Mouse (Mus musculus) CH12.LX (cell line): ENCODE results near the gene Tacr2. TPM values are rescaled to one million over a fixed set of nuclear protein-coding genes. Genes with fewer than 3 reads are reported as not detected.

Experiments used
- DNase-seq: peaks from one replicate; pipeline ENCODE4 v3.0.0-alpha.2; 2013; ENCODE audit errors: extremely low read depth
- H3K27ac ChIP-seq: 2 replicates; pipeline ENCODE4 v1.5.1; 2012; ENCODE audit warnings: low read depth, mild to moderate bottlenecking, control low read depth, moderate library complexity; ENCODE audit not compliant: insufficient read depth
- H3K27me3 ChIP-seq: replicated peaks from 2 replicates; pipeline ENCODE3; 2012; ENCODE audit warnings: inconsistent platforms
- H3K36me3 ChIP-seq, 2 experiments: replicated peaks in 1 of 2; 2 replicates each; pipeline versions ENCODE3 to v1.6.1; 2012; ENCODE audit warnings: inconsistent platforms in 1 of 2, low read length in 1 of 2, mild to moderate bottlenecking in 1 of 2, mixed read lengths in 1 of 2, moderate library complexity in 1 of 2; ENCODE audit not compliant: control insufficient read depth in 1 of 2, insufficient read depth in 1 of 2
- H3K4me1 ChIP-seq, 2 experiments: 2 replicates each; pipeline ENCODE4 v1.6.1; 2012; ENCODE audit warnings: inconsistent platforms in 1 of 2, moderate library complexity in 1 of 2; ENCODE audit not compliant: insufficient read depth in 2 of 2, control insufficient read depth in 1 of 2
- H3K4me2 ChIP-seq: 2 replicates; pipeline ENCODE4 v1.6.1; 2012; ENCODE audit warnings: low read depth, mild to moderate bottlenecking, control low read depth; ENCODE audit not compliant: poor library complexity, insufficient read depth, severe bottlenecking
- H3K4me3 ChIP-seq, 3 experiments: fragments of 150-350 bp in 1 of 3; sonication (generic) in 1 of 3; replicated peaks in 1 of 3; 2 replicates each; pipeline versions ENCODE3 to v1.5.1; 2011 to 2012; ENCODE audit warnings: low read depth in 2 of 3, low read length in 2 of 3, mild to moderate bottlenecking in 2 of 3, moderate library complexity in 2 of 3, control low read depth in 1 of 3, improper control_type of control experiment in 1 of 3, inconsistent platforms in 1 of 3, mixed read lengths in 1 of 3; ENCODE audit not compliant: poor library complexity in 1 of 3
- H3K79me2 ChIP-seq: replicated peaks from 2 replicates; pipeline ENCODE4 v1.6.1; 2012; ENCODE audit warnings: mild to moderate bottlenecking, moderate library complexity; ENCODE audit not compliant: control insufficient read depth, poor library complexity, insufficient read depth, severe bottlenecking; ENCODE audit errors: extremely low read depth
- H3K9ac ChIP-seq: 2 replicates; pipeline ENCODE4 v1.6.1; 2012; ENCODE audit warnings: low read depth, mild to moderate bottlenecking, control low read depth, moderate library complexity; ENCODE audit not compliant: insufficient read depth
- H3K9me3 ChIP-seq: replicated peaks from 2 replicates; pipeline ENCODE3; 2012; ENCODE audit warnings: low read length, inconsistent platforms, mixed read lengths
- BHLHE40 ChIP-seq: IDR thresholded peaks from 2 replicates; pipeline ENCODE4 v1.6.1; 2011; ENCODE audit warnings: mild to moderate bottlenecking, low read depth, low read length, improper control_type of control experiment
- CHD1 ChIP-seq: IDR thresholded peaks from 2 replicates; pipeline ENCODE4 v1.6.1; 2012; ENCODE audit warnings: low read depth, low read length, improper control_type of control experiment, inconsistent platforms
- CTCF ChIP-seq, 2 experiments: IDR thresholded peaks in 1 of 2; conservative IDR thresholded peaks in 1 of 2; 2 replicates each; pipeline ENCODE4 v1.5.1; 2011 to 2012; ENCODE audit warnings: low read depth in 2 of 2, low read length in 2 of 2, improper control_type of control experiment in 1 of 2, inconsistent platforms in 1 of 2, mild to moderate bottlenecking in 1 of 2, moderate library complexity in 1 of 2
- E2F4 ChIP-seq: IDR thresholded peaks from 2 replicates; pipeline ENCODE4 v1.6.1; 2011; ENCODE audit warnings: low read depth, low read length, improper control_type of control experiment; ENCODE audit not compliant: insufficient replicate concordance
- ETS1 ChIP-seq: conservative IDR thresholded peaks from 2 replicates; pipeline ENCODE4 v1.6.1; 2012; ENCODE audit warnings: low read depth, mild to moderate bottlenecking, inconsistent platforms, low read length, improper control_type of control experiment, moderate library complexity
- GABPA ChIP-seq: IDR thresholded peaks from 2 replicates; pipeline ENCODE4 v1.6.1; 2012; ENCODE audit warnings: low read depth, low read length, improper control_type of control experiment, inconsistent platforms; ENCODE audit not compliant: insufficient replicate concordance
- KAT2A ChIP-seq: IDR thresholded peaks from 2 replicates; pipeline ENCODE4 v1.6.1; 2012; ENCODE audit warnings: low read length, improper control_type of control experiment, inconsistent platforms; ENCODE audit not compliant: insufficient replicate concordance
- MAFK ChIP-seq: IDR thresholded peaks from 2 replicates; pipeline ENCODE4 v1.6.1; 2011; ENCODE audit warnings: low read length, improper control_type of control experiment; ENCODE audit not compliant: insufficient replicate concordance
- MAX ChIP-seq: IDR thresholded peaks from 2 replicates; pipeline ENCODE4 v1.6.1; 2011; ENCODE audit warnings: low read length, improper control_type of control experiment
- MAZ ChIP-seq: IDR thresholded peaks from 2 replicates; pipeline ENCODE4 v1.6.1; 2012; ENCODE audit warnings: low read depth, mild to moderate bottlenecking, inconsistent platforms, low read length, improper control_type of control experiment, moderate library complexity
- MEF2A ChIP-seq: IDR thresholded peaks from 2 replicates; pipeline ENCODE4 v1.6.1; 2014; ENCODE audit warnings: low read depth, mild to moderate bottlenecking, inconsistent platforms, low read length, improper control_type of control experiment, borderline replicate concordance
- RCOR1 ChIP-seq: conservative IDR thresholded peaks from 2 replicates; pipeline ENCODE4 v1.6.1; 2012; ENCODE audit warnings: low read depth, mild to moderate bottlenecking, inconsistent platforms, low read length, improper control_type of control experiment
- SIN3A ChIP-seq: IDR thresholded peaks from 2 replicates; pipeline ENCODE4 v1.6.1; 2012; ENCODE audit warnings: low read length, improper control_type of control experiment, inconsistent platforms
- TBP ChIP-seq: conservative IDR thresholded peaks from 2 replicates; pipeline ENCODE4 v1.6.1; 2011; ENCODE audit warnings: low read depth, low read length, improper control_type of control experiment
- UBTF ChIP-seq: IDR thresholded peaks from 2 replicates; pipeline ENCODE4 v1.6.1; 2012; ENCODE audit warnings: low read depth, mild to moderate bottlenecking, inconsistent platforms, low read length, improper control_type of control experiment, moderate library complexity
- ZC3H11A ChIP-seq: IDR thresholded peaks from 2 replicates; pipeline ENCODE4 v1.6.1; 2012; ENCODE audit warnings: low read depth, mild to moderate bottlenecking, inconsistent platforms, low read length, improper control_type of control experiment
- ZKSCAN1 ChIP-seq: IDR thresholded peaks from 2 replicates; pipeline ENCODE4 v1.6.1; 2012; ENCODE audit warnings: low read depth, inconsistent platforms, low read length, improper control_type of control experiment, borderline replicate concordance
- ZMIZ1 ChIP-seq: IDR thresholded peaks from 2 replicates; pipeline ENCODE4 v1.6.1; 2012; ENCODE audit warnings: low read depth, mild to moderate bottlenecking, inconsistent platforms, low read length, improper control_type of control experiment
- ZNF384 ChIP-seq: IDR thresholded peaks from 2 replicates; pipeline ENCODE4 v1.6.1; 2012; ENCODE audit warnings: low read depth, low read length, improper control_type of control experiment, inconsistent platforms
- dilution Hi-C: fragments of 300-500 bp; cut with MboI; formaldehyde crosslinking; loops from 2 replicates; pipeline ENCODE4 v1.14.3; 2020; ENCODE audit warnings: low sequenced_read_pairs; ENCODE audit not compliant: extremely low pct_unique_long_range_greater_than_20kb, extremely low pct_ligation_motif_present
- in situ Hi-C: fragments of 300-500 bp; cut with MboI; formaldehyde crosslinking; loops from 3 replicates; pipeline ENCODE4 v1.14.3; 2019; ENCODE audit warnings: low sequenced_read_pairs, low pct_ligation_motif_present, low pct_unique_long_range_greater_than_20kb, mixed read lengths
- polyA plus RNA-seq: library from polyadenylated mRNA; unstranded; fragments of >175 nt; gene quantifications from 2 replicates; pipeline ENCODE4 v1.2.1, GENCODE M21; 2012; ENCODE audit warnings: low read depth; ENCODE audit not compliant: insufficient read length
- total RNA-seq, 2 experiments: library from RNA; depleted of rRNA; stranded (reverse); fragments of 300-350 nt in 1 of 2; fragments of >200 nt in 1 of 2; gene quantifications; 2 replicates each; pipeline ENCODE4 v1.2.3; 2012 to 2014

Gene Tacr2
- total and polyA plus RNA-seq, 3 experiments = 0.04 to 0.24 (median 0.13) TPM

DNA sequence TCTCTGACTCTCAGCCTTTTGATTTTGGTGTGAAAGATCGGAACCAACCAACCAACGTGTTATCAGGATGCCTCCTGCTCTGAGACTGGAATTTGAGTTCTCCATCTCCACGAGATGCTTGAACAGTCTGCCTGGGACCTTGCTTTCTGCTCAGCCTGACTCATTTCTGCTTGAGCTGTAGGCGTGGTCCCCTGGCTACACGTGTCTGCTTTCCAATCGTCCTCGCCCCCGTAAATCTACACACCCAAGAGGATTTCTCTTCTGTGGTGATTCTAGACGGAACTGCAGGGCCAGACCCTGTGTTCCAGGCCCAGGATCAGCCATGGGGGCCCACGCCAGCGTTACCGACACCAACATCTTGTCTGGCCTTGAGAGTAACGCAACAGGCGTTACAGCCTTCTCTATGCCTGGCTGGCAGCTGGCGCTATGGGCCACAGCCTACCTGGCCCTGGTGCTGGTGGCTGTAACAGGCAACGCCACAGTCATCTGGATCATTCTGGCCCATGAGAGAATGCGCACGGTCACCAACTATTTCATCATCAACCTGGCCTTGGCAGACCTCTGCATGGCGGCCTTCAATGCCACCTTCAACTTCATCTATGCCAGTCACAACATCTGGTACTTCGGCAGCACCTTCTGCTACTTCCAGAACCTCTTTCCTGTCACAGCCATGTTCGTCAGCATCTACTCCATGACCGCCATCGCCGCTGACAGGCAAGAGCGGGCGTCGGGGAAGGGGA lies 428 bp downstream of the Tacr2 start:
- H3K4me2 ChIP-seq = no peak overlapping the region
- H3K9ac ChIP-seq = no peak overlapping the region
- H3K4me1 ChIP-seq = no peaks in the 10 kb centered on the region; a peak in 1 of 4 replicates
- H3K27ac ChIP-seq = no peak overlapping the region
- H3K36me3 ChIP-seq = no peaks in the 10 kb centered on the region
- peaks cover 25% of the 10 kb centered on the region for H3K27me3 ChIP-seq
- no peaks in the 10 kb centered on the region for H3K79me2 ChIP-seq
- no peak for DNase-seq
- TF ChIP-seq ETS1 (no peak), MEF2A (no peak), ZC3H11A (no peak), ZKSCAN1 (no peak), MAX (no peak), ZNF384 (no peak), CHD1 (no peak), MAZ (no peak), TBP (no peak), GABPA (no peak), MAFK (no peak), BHLHE40 (no peak), CTCF (conservative IDR thresholded peaks at IDR 0.05 in 1 of 2, IDR thresholded peaks at IDR 0.05 in 1 of 2; ENCODE audit: low read depth in 2 of 2, low read length in 2 of 2) (no peak), KAT2A (no peak), RCOR1 (no peak)
- dilution Hi-C loops = no loop called here
- H3K9me3 ChIP-seq = no peaks in the 10 kb centered on the region
- in situ Hi-C loops = loop anchor here (10.0 kb wide), 1 partner anchor 148 kb away; no protein-coding TSS in a partner anchor
- H3K4me3 ChIP-seq = no peak overlapping the region

DNA sequence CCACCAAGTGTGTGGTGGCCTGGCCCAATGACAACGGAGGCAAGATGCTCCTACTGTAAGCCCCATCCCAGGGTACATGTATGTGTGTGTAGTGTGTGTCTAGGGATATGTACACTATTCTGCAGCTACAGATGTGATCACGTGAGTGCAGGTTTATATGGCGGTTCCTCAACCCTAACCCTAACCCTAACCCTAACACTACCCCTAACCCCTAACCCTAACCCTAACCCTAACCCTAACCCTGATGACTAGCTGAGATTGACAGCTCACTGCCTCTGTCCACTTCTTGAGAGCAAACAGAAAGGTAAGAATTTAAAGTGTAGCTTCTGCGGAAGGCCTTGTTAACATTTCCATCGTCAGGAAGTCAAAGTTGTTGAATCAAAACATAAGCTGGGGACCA lies 6.1 kb downstream of the Tacr2 start:
- Histone ChIP-seq H3K4me1 (peaks cover 6 to 22% of the 10 kb centered on the region in 2 experiments; a peak in 3 of 4 replicates), H3K79me2 (no peaks in the 10 kb centered on the region), H3K4me3 (no peak overlapping the region), H3K27ac (no peak overlapping the region), H3K36me3 (no peaks in the 10 kb centered on the region), H3K4me2 (no peak overlapping the region), H3K9ac (no peak overlapping the region), H3K27me3 (peaks cover 5% of the 10 kb centered on the region), H3K9me3 (no peaks in the 10 kb centered on the region)
- no peak for DNase-seq
- dilution Hi-C loops = no loop called here
- no peak for TF ChIP-seq MAFK
- TF ChIP-seq UBTF = no peak
- TF ChIP-seq ZC3H11A = no peak
- no peak for TF ChIP-seq ZNF384
- TF ChIP-seq SIN3A = no peak
- TF ChIP-seq MEF2A = no peak
- no peak for TF ChIP-seq ZMIZ1
- no peak for TF ChIP-seq TBP
- no peak for TF ChIP-seq E2F4
- in situ Hi-C loops = loop anchor here (10.0 kb wide), 1 partner anchor 153 kb away; no protein-coding TSS in a partner anchor
